Mouse (Mus musculus) ES-Bruce4 (cell line): ENCODE measurements at regions not wholly inside any gene's neighbourhood (a gene's known extent, or its start where the extent isn't known, plus 50 kb on each side); places are given as distances from the start of the nearest gene placed in this dataset.

Experiments used
- H3K27ac ChIP-seq: 2 replicates; pipeline ENCODE4 v1.5.1; 2012; ENCODE audit warnings: low read length, inconsistent platforms; ENCODE audit not compliant: insufficient read depth
- H3K27me3 ChIP-seq: 2 replicates; pipeline ENCODE4 v1.6.1; 2012; ENCODE audit warnings: mild to moderate bottlenecking, low read length, inconsistent platforms; ENCODE audit not compliant: control insufficient read depth, poor library complexity, insufficient read depth, severe bottlenecking
- H3K36me3 ChIP-seq: 2 replicates; pipeline ENCODE4 v1.6.1; 2012; ENCODE audit warnings: inconsistent platforms, mild to moderate bottlenecking, low read length, moderate library complexity; ENCODE audit not compliant: control insufficient read depth, poor library complexity, insufficient read depth, severe bottlenecking
- H3K4me1 ChIP-seq: one replicate; pipeline ENCODE4 v1.8.1; 2011; ENCODE audit warnings: low read length; ENCODE audit not compliant: control insufficient read depth, insufficient read depth
- H3K4me3 ChIP-seq: 2 replicates; pipeline ENCODE4 v1.5.1; 2011; ENCODE audit warnings: low read depth, mild to moderate bottlenecking, low read length
- H3K9ac ChIP-seq: 2 replicates; pipeline ENCODE4 v1.6.1; 2012; ENCODE audit warnings: low read depth, mild to moderate bottlenecking, inconsistent platforms; ENCODE audit not compliant: poor library complexity, severe bottlenecking
- H3K9me3 ChIP-seq: replicated peaks from 2 replicates; pipeline ENCODE4 v1.6.1; 2012; ENCODE audit warnings: mild to moderate bottlenecking, low read length, inconsistent platforms; ENCODE audit not compliant: control insufficient read depth, poor library complexity, insufficient read depth, severe bottlenecking
- CTCF ChIP-seq: IDR thresholded peaks from one replicate; pipeline ENCODE4 v1.8.1; 2011; ENCODE audit warnings: low read depth, low read length
- EP300 ChIP-seq: IDR thresholded peaks from 2 replicates; pipeline ENCODE4 v1.6.1; 2011; ENCODE audit warnings: low read depth, low read length; ENCODE audit not compliant: insufficient read depth
- POLR2A ChIP-seq: IDR thresholded peaks from one replicate; pipeline ENCODE4 v1.8.1; 2011; ENCODE audit warnings: low read length; ENCODE audit not compliant: insufficient read depth

- no peaks in the 10 kb centered on the region for H3K36me3 ChIP-seq
- TF ChIP-seq EP300 (no peak), POLR2A (no peak), CTCF (no peak)
- H3K27ac ChIP-seq = no peak overlapping the region
- no peak overlapping the region for H3K9ac ChIP-seq
- H3K27me3 ChIP-seq = no peaks in the 10 kb centered on the region
- no peak overlapping the region for H3K4me3 ChIP-seq
- no peaks in the 10 kb centered on the region for H3K4me1 ChIP-seq
- 0 out of 2 replicates have a peak, but pooled peaks cover 2% of the 10 kb centered on the region for H3K9me3 ChIP-seq
Measured at GRCm38 (mm10) chr5:4311599-4311998, 119.4 kb downstream of the Mterf1b start.

GRCm38 (mm10) chr5:4312675-4313074 is 120.5 kb downstream of the Mterf1b start:
- Histone ChIP-seq H3K4me1 (no peaks in the 10 kb centered on the region), H3K9ac (no peak overlapping the region), H3K27me3 (no peaks in the 10 kb centered on the region), H3K9me3 (0 out of 2 replicates have a peak, but pooled peaks cover 2% of the 10 kb centered on the region), H3K4me3 (no peak overlapping the region), H3K36me3 (no peaks in the 10 kb centered on the region), H3K27ac (no peak overlapping the region)
- TF ChIP-seq POLR2A (no peak), EP300 (no peak), CTCF (no peak)

DNA sequence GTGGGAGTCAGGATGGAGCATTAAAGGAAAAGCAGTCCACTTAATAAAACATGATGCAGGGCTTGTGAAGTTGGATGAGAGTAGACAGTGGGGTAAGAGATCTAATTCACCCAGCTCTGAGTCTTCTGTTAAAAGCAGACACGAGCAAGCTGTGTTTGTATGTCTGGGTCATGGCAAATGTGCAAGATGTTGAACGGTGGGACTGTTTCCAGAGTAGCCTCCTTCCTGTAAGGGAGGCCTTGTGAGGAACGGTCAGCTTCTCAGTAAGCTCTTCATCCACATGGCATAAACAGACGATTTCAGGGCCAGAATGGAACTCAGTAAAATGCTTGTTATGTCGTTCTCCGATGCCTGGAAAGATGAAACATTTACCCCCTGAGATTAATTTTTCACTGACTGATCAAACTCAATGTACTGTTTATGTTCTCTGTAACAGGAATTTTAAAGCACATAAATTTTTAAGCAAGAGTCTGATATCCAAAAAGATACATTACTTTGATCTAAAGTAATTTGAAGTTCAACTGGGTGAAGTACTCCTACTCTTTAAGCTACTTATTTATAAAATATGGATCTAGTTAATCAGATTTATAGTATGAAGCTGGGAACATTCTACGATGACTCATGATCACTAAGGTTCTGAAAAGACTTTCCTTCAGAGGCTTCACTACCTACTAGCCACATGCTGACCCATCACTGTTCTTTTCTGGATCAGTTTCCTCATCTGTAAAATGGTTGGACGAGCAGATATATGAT is 130.6 kb downstream of the Mterf1b start:
- Histone ChIP-seq H3K27ac (no peak overlapping the region), H3K27me3 (no peaks in the 10 kb centered on the region), H3K9ac (no peak overlapping the region), H3K4me1 (peaks cover 1% of the 10 kb centered on the region), H3K9me3 (peaks cover 18% of the 10 kb centered on the region), H3K36me3 (no peaks in the 10 kb centered on the region), H3K4me3 (no peak overlapping the region)
- no peak for TF ChIP-seq EP300

- H3K27me3 ChIP-seq = no peaks in the 10 kb centered on the region
- peaks cover 13% of the 10 kb centered on the region for H3K9me3 ChIP-seq
- no peak overlapping the region for H3K27ac ChIP-seq
- TF ChIP-seq EP300 (no peak), POLR2A (no peak), CTCF (no peak)
- no peaks in the 10 kb centered on the region for H3K36me3 ChIP-seq
- H3K4me1 ChIP-seq = peaks cover 1% of the 10 kb centered on the region
- no peak overlapping the region for H3K9ac ChIP-seq
- H3K4me3 ChIP-seq = no peak overlapping the region
Measured at GRCm38 (mm10) chr5:4323387-4323704, 131.2 kb downstream of the Mterf1b start.

GRCm38 (mm10) chr5:4325813-4326212 is 133.6 kb downstream of the Mterf1b start:
- Histone ChIP-seq H3K9me3 (no peaks in the 10 kb centered on the region), H3K4me1 (peaks cover 1% of the 10 kb centered on the region), H3K4me3 (no peak overlapping the region), H3K36me3 (no peaks in the 10 kb centered on the region), H3K27me3 (no peaks in the 10 kb centered on the region), H3K27ac (no peak overlapping the region), H3K9ac (no peak overlapping the region)
- no peak for TF ChIP-seq EP300
- TF ChIP-seq POLR2A = no peak
- TF ChIP-seq CTCF = no peak

- TF ChIP-seq CTCF = no peak
- TF ChIP-seq EP300 = no peak
- no peak for TF ChIP-seq POLR2A
- Histone ChIP-seq H3K4me1 (peaks cover 1% of the 10 kb centered on the region), H3K4me3 (no peak overlapping the region), H3K36me3 (no peaks in the 10 kb centered on the region), H3K9me3 (no peaks in the 10 kb centered on the region), H3K9ac (no peak overlapping the region), H3K27ac (no peak overlapping the region), H3K27me3 (no peaks in the 10 kb centered on the region)
Measured at GRCm38 (mm10) chr5:4326309-4327014, 134.3 kb downstream of the Mterf1b start.
